ENCODE assay signal across 10 mouse cellular contexts in genomic region chr12:29141132-29141531, GRCm38 (mm10).
A peak's percentile ranks its signal among the peaks of the same experiment; 100 is the strongest.
DNase-seq lines count a peak whose midpoint lies in the region; ATAC-seq lines count a peak whose summit lies in the region.
"Had no signal": no experiment of that assay in that cellular context is flagged by ENCODE, and none has a peak within 500 bp of the region (broad histone marks: within the 10 kb centered on the region; RNA-seq: fewer than 3 reads in every experiment).

No protein-coding gene starts in this region.

- H3K36me3 ChIP-seq in heart, embryonic 15.5 days: no peaks in the 10 kb centered on the region
- no peaks in the 10 kb centered on the region for H3K36me3 ChIP-seq in forebrain, embryonic 14.5 days (ENCODE audit: control insufficient read depth, insufficient read depth, low read length)
- H3K36me3 ChIP-seq: embryonic facial prominence, embryonic 13.5 days had no signal

- H3K27ac ChIP-seq in heart, embryonic 15.5 days: no peak overlapping the region
- H3K27ac ChIP-seq in forebrain, embryonic 14.5 days (ENCODE audit: low read depth, low read length): peak overlapping the region; percentile 77
- H3K27ac ChIP-seq: embryonic facial prominence, embryonic 13.5 days; liver, embryonic 14.5 days had no signal

- H3K4me1 ChIP-seq in heart, embryonic 15.5 days (replicated peaks): peaks cover 30% of the 10 kb centered on the region
- peaks cover 38% of the 10 kb centered on the region for H3K4me1 ChIP-seq in forebrain, embryonic 14.5 days (ENCODE audit: control insufficient read depth, insufficient read depth, low read length)

- ATAC-seq in heart, embryonic 15.5 days (replicated peaks; ENCODE audit: insufficient number of reproducible peaks, insufficient read depth, low FRiP score, low read depth): no peak
- ATAC-seq in forebrain, embryonic 14.5 days: peak; percentile 30; the same call in 1 of the 2 replicates
- no peak for ATAC-seq in megakaryocyte-erythroid progenitor cell, adult 5-6 weeks (replicated peaks; ENCODE audit: low FRiP score, low TSS enrichment, poor library complexity, severe bottlenecking)

- DNase-seq in heart, adult 8-10 months (ENCODE audit: low spot score): no peak
- peak; percentile 77 for DNase-seq in forebrain, embryonic 14.5 days (ENCODE audit: low spot score)
- DNase-seq in layer of hippocampus, postnatal 14 days (ENCODE audit: low spot score in 2 of 2): peak; percentile 77
- peak; percentile 85 for DNase-seq in right cerebral cortex, adult 18-20 months
- no peak for DNase-seq in urinary bladder, postnatal 25 days (ENCODE audit: low spot score)
- no peak for DNase-seq in thymus, postnatal 14 days

- H3K9ac ChIP-seq in heart, embryonic 15.5 days: no peak overlapping the region
- peak overlapping the region; percentile 33; the same call in 1 of the 2 replicates for H3K9ac ChIP-seq in forebrain, embryonic 14.5 days (ENCODE audit: low read length)
- H3K9ac ChIP-seq: embryonic facial prominence, embryonic 13.5 days; liver, embryonic 14.5 days had no signal

- H3K27me3 ChIP-seq in heart, embryonic 15.5 days: 0 out of 2 replicates have a peak, but pooled peaks cover 2% of the 10 kb centered on the region
- H3K27me3 ChIP-seq in forebrain, embryonic 14.5 days (replicated peaks; ENCODE audit: control insufficient read depth, insufficient read depth, low read length): no peaks in the 10 kb centered on the region
- H3K27me3 ChIP-seq: embryonic facial prominence, embryonic 13.5 days had no signal

- no peak overlapping the region for H3K4me3 ChIP-seq in heart, embryonic 15.5 days
- no peak overlapping the region for H3K4me3 ChIP-seq in forebrain, embryonic 14.5 days (ENCODE audit: low read depth, low read length)
- H3K4me3 ChIP-seq: embryonic facial prominence, embryonic 13.5 days had no signal

- 0 out of 2 replicates have a peak overlapping the region, but pooled peaks have one; percentile 9 for H3K4me2 ChIP-seq in heart, embryonic 15.5 days
- H3K4me2 ChIP-seq in forebrain, embryonic 14.5 days (ENCODE audit: low read length): 0 out of 2 replicates have a peak overlapping the region, but pooled peaks have one; percentile 10
- H3K4me2 ChIP-seq: embryonic facial prominence, embryonic 13.5 days had no signal

- WGBS in heart, embryonic 15.5 days: 34% methylated on average over 13 of the region's 13 CpGs
- 41% methylated on average over 13 of the region's 13 CpGs for WGBS in forebrain, embryonic 14.5 days

- H3K9me3 ChIP-seq in heart, embryonic 15.5 days (replicated peaks): no peaks in the 10 kb centered on the region
- H3K9me3 ChIP-seq in forebrain, embryonic 14.5 days (replicated peaks; ENCODE audit: control insufficient read depth, low read length): no peaks in the 10 kb centered on the region
- H3K9me3 ChIP-seq: embryonic facial prominence, embryonic 13.5 days had no signal

Comparison
In these comparisons a context has a peak if more than half of its experiments do, and no peak if none do; other contexts are left out.
1. DNase-seq: peak in forebrain, embryonic 14.5 days (single experiment), layer of hippocampus, postnatal 14 days (2 of 2) and right cerebral cortex, adult 18-20 months (single experiment); none in heart, adult 8-10 months (single experiment), urinary bladder, postnatal 25 days (single experiment) and thymus, postnatal 14 days (single experiment).